Mouse (Mus musculus): ENCODE data around the gene Sbk1. TPM values are rescaled to one million over a fixed set of nuclear protein-coding genes. Genes with fewer than 3 reads are reported as not detected.

Sbk1 gene
- total and polyA plus RNA-seq, 3 experiments = 1.6 to 4.5 (median 4.2) TPM

GRCm38 (mm10) chr7:126281876-126282682 lies 9.7 kb downstream of the Sbk1 start:
- H3K4me1 ChIP-seq (ENCODE audit: control insufficient read depth in 1 of 2, insufficient read depth in 2 of 2) = peaks cover 42 to 87% of the 10 kb centered on the region in 2 experiments
- no peak overlapping the region for H3K4me3 ChIP-seq (replicated peaks in 1 of 3; ENCODE audit: low read depth in 2 of 3, low read length in 2 of 3, poor library complexity in 1 of 3)
- no peak overlapping the region for H3K27ac ChIP-seq (ENCODE audit: insufficient read depth, low read depth)
- H3K9ac ChIP-seq (ENCODE audit: insufficient read depth, low read depth) = no peak overlapping the region
- no peak overlapping the region for H3K4me2 ChIP-seq (ENCODE audit: insufficient read depth, low read depth, poor library complexity, severe bottlenecking)
- H3K27me3 ChIP-seq (replicated peaks) = no peaks in the 10 kb centered on the region
- H3K79me2 ChIP-seq (replicated peaks; ENCODE audit: control insufficient read depth, extremely low read depth, insufficient read depth, poor library complexity, severe bottlenecking) = no peaks in the 10 kb centered on the region
- no peaks in the 10 kb centered on the region for H3K36me3 ChIP-seq (replicated peaks in 1 of 2; ENCODE audit: control insufficient read depth in 1 of 2, insufficient read depth in 1 of 2, low read length in 1 of 2)
- dilution Hi-C loops (cut with MboI; ENCODE audit: extremely low pct_ligation_motif_present, extremely low pct_unique_long_range_greater_than_20kb, low sequenced_read_pairs) = no loop called here
- no peak for DNase-seq (ENCODE audit: extremely low read depth)
- in situ Hi-C loops (cut with MboI; ENCODE audit: low pct_ligation_motif_present, low pct_unique_long_range_greater_than_20kb, low sequenced_read_pairs) = no loop called here
- H3K9me3 ChIP-seq (replicated peaks; ENCODE audit: low read length) = no peaks in the 10 kb centered on the region
- 0 out of 2 replicates have a peak, but pooled peaks have one; percentile 23 for TF ChIP-seq SIN3A (IDR thresholded peaks at IDR 0.05; ENCODE audit: low read length)
- no peak for TF ChIP-seq NELFE (IDR thresholded peaks at IDR 0.05; ENCODE audit: low read depth, low read length)
- no peak; the same call in 1 of the 2 replicates for TF ChIP-seq USF2 (conservative IDR thresholded peaks at IDR 0.05; ENCODE audit: low read depth, low read length)
- TF ChIP-seq EP300 (IDR thresholded peaks at IDR 0.05; ENCODE audit: low read length) = no peak
- TF ChIP-seq IRF4 (IDR thresholded peaks at IDR 0.05; ENCODE audit: low read depth, low read length) = no peak
- no peak for TF ChIP-seq UBTF (IDR thresholded peaks at IDR 0.05; ENCODE audit: low read depth, low read length)
- TF ChIP-seq PAX5 (IDR thresholded peaks at IDR 0.05; ENCODE audit: low read length) = no peak
- no peak for TF ChIP-seq JUND (conservative IDR thresholded peaks at IDR 0.05; ENCODE audit: low read depth, low read length)
- no peak for TF ChIP-seq USF1 (IDR thresholded peaks at IDR 0.05; ENCODE audit: low read depth, low read length)
- TF ChIP-seq HCFC1 (IDR thresholded peaks at IDR 0.05; ENCODE audit: low read depth, low read length) = no peak
- no peak for TF ChIP-seq E2F4 (IDR thresholded peaks at IDR 0.05; ENCODE audit: insufficient replicate concordance, low read depth, low read length)
- TF ChIP-seq RCOR1 (conservative IDR thresholded peaks at IDR 0.05; ENCODE audit: low read depth, low read length) = no peak
- no peak for TF ChIP-seq ETS1 (conservative IDR thresholded peaks at IDR 0.05; ENCODE audit: low read depth, low read length)
- TF ChIP-seq POLR2A (IDR thresholded peaks at IDR 0.05; ENCODE audit: low read depth, low read length) = no peak
- no peak for TF ChIP-seq CHD2 (IDR thresholded peaks at IDR 0.05; ENCODE audit: low read length)
- TF ChIP-seq MYC (IDR thresholded peaks at IDR 0.05; ENCODE audit: low read depth, low read length) = 0 out of 2 replicates have a peak, but pooled peaks have one; percentile 72
- peak; percentile 78 for TF ChIP-seq MAX (IDR thresholded peaks at IDR 0.05; ENCODE audit: low read length)
- TF ChIP-seq SMC3 (IDR thresholded peaks at IDR 0.05; ENCODE audit: low read depth, low read length) = 0 out of 2 replicates have a peak, but pooled peaks have one; percentile 1
- TF ChIP-seq ELF1 (IDR thresholded peaks at IDR 0.05; ENCODE audit: low read depth, low read length) = no peak
- no peak for TF ChIP-seq ZMIZ1 (IDR thresholded peaks at IDR 0.05; ENCODE audit: low read depth, low read length)
- TF ChIP-seq BHLHE40 (IDR thresholded peaks at IDR 0.05; ENCODE audit: low read depth, low read length) = peak; percentile 50; the same call in 1 of the 2 replicates
- no peak for TF ChIP-seq RAD21 (IDR thresholded peaks at IDR 0.05; ENCODE audit: low read depth, low read length)
- no peak for TF ChIP-seq MAFK (IDR thresholded peaks at IDR 0.05; ENCODE audit: insufficient replicate concordance, low read length)

Measured in CH12.LX (cell line).